Mouse (Mus musculus) hindbrain, embryonic 14.5 days (tissue): ENCODE results near the gene Cab39. TPM values are rescaled to one million over a fixed set of nuclear protein-coding genes. Genes with fewer than 3 reads are reported as not detected.

Source experiments
- ATAC-seq: fragments of 200-750 bp; cut with Nextera tagmentation; 2 replicates; pipeline ENCODE4 v1.8.0; 2017; ENCODE audit warnings: moderate number of reproducible peaks, mild to moderate bottlenecking, moderate TSS enrichment, moderate library complexity; ENCODE audit not compliant: low FRiP score
- DNase-seq: peaks from one replicate; pipeline ENCODE4 v3.0.0-alpha.2; 2015; ENCODE audit warnings: low spot score
- H3K27ac ChIP-seq: fragments of 300-500 bp; sonication (generic); 2 replicates; pipeline ENCODE4 v1.5.1; 2014; ENCODE audit warnings: mild to moderate bottlenecking, moderate library complexity
- H3K27me3 ChIP-seq: fragments of 300-500 bp; sonication (generic); 2 replicates; pipeline ENCODE4 v1.6.1; 2014; ENCODE audit warnings: mild to moderate bottlenecking, low read length, mixed read lengths; ENCODE audit not compliant: control insufficient read depth, insufficient read depth
- H3K36me3 ChIP-seq: fragments of 300-500 bp; sonication (generic); replicated peaks from 2 replicates; pipeline ENCODE4 v1.6.1; 2014; ENCODE audit not compliant: control insufficient read depth, insufficient read depth
- H3K4me1 ChIP-seq: fragments of 300-500 bp; sonication (generic); replicated peaks from 2 replicates; pipeline ENCODE4 v1.6.1; 2014; ENCODE audit warnings: antibody characterized with exemption, low read length, mixed read lengths; ENCODE audit not compliant: control insufficient read depth, insufficient read depth
- H3K4me2 ChIP-seq: fragments of 300-500 bp; sonication (generic); replicated peaks from 2 replicates; pipeline ENCODE4 v1.6.1; 2014; ENCODE audit warnings: mild to moderate bottlenecking, moderate library complexity
- H3K4me3 ChIP-seq: fragments of 300-500 bp; sonication (generic); replicated peaks from 2 replicates; pipeline ENCODE4 v1.5.1; 2014; ENCODE audit warnings: mild to moderate bottlenecking, low read length
- H3K9ac ChIP-seq: fragments of 300-500 bp; sonication (generic); 2 replicates; pipeline ENCODE4 v1.6.1; 2014
- H3K9me3 ChIP-seq: fragments of 300-500 bp; sonication (generic); 2 replicates; pipeline ENCODE4 v1.6.1; 2016; ENCODE audit warnings: low read length; ENCODE audit not compliant: control insufficient read depth
- WGBS: fragments of 180-500 bp; shearing (Covaris S2); extraction: QIAGEN DNeasy Blood & Tissue Kit; methylation state at CpG from one replicate; pipeline ENCODE4 v1.1.7; 2014; 5-methylcytosine and 5-hydroxymethylcytosine counted together
- polyA plus RNA-seq: library from polyadenylated mRNA; unstranded; fragments of >200 nt; fragmentation: Nextera tagmentation; extraction: Ambion mirVana; gene quantifications from 2 replicates; pipeline ENCODE4 v1.2.1, GENCODE M21; 2014

The Cab39 gene
- polyA plus RNA-seq, 1 experiment from 2014 or later: 77.8 TPM

- no peak for DNase-seq
- H3K9ac ChIP-seq: no peak overlapping the region
Measured at GRCm38 (mm10) chr1:85829016-85829415, 35.8 kb downstream of the Cab39 start.

GRCm38 (mm10) chr1:85838056-85838455, 44.8 kb downstream of the Cab39 start:
- DNase-seq: no peak
- H3K27me3 ChIP-seq: no peaks in the 10 kb centered on the region
- 76% methylated on average over 4 of the region's 4 CpGs for WGBS
- H3K27ac ChIP-seq: no peak overlapping the region
- H3K36me3 ChIP-seq: peaks cover 29% of the 10 kb centered on the region
- no peak overlapping the region for H3K4me3 ChIP-seq
- no peaks in the 10 kb centered on the region for H3K9me3 ChIP-seq
- ATAC-seq: no peak
- no peak overlapping the region for H3K4me2 ChIP-seq
- H3K4me1 ChIP-seq: no peaks in the 10 kb centered on the region
- no peak overlapping the region for H3K9ac ChIP-seq

More at GRCm38 (mm10) chr1:85829016-85829415, 35.8 kb downstream of the Cab39 start:
- no peak for ATAC-seq
- 97% methylated on average over 1 of the region's 1 CpGs for WGBS
- no peak overlapping the region for H3K27ac ChIP-seq
- no peaks in the 10 kb centered on the region for H3K27me3 ChIP-seq
- no peaks in the 10 kb centered on the region for H3K9me3 ChIP-seq
- H3K4me1 ChIP-seq: no peaks in the 10 kb centered on the region
- peaks cover 18% of the 10 kb centered on the region for H3K36me3 ChIP-seq
- H3K4me3 ChIP-seq: no peak overlapping the region
- no peak overlapping the region for H3K4me2 ChIP-seq

GRCm38 (mm10) chr1:85839356-85839755, 46.1 kb downstream of the Cab39 start:
- DNase-seq (no peak), ATAC-seq (no peak)
- H3K4me3 ChIP-seq: no peak overlapping the region

GRCm38 (mm10) chr1:85839790-85840189, 46.5 kb downstream of the Cab39 start:
- ATAC-seq (no peak), DNase-seq (no peak)
- H3K4me2 ChIP-seq: no peak overlapping the region
- no peaks in the 10 kb centered on the region for H3K9me3 ChIP-seq
- H3K9ac ChIP-seq: no peak overlapping the region
- no peak overlapping the region for H3K27ac ChIP-seq
- no peaks in the 10 kb centered on the region for H3K27me3 ChIP-seq
- H3K36me3 ChIP-seq: peaks cover 40% of the 10 kb centered on the region
- no peak overlapping the region for H3K4me3 ChIP-seq
- no peaks in the 10 kb centered on the region for H3K4me1 ChIP-seq
- 94% methylated on average over 1 of the region's 1 CpGs for WGBS

More at GRCm38 (mm10) chr1:85839356-85839755, 46.1 kb downstream of the Cab39 start:
- H3K4me2 ChIP-seq: no peak overlapping the region
- H3K27ac ChIP-seq: no peak overlapping the region
- no peak overlapping the region for H3K9ac ChIP-seq
- H3K36me3 ChIP-seq: peaks cover 40% of the 10 kb centered on the region
- WGBS: 87% methylated on average over 3 of the region's 3 CpGs
- H3K4me1 ChIP-seq: no peaks in the 10 kb centered on the region
- no peaks in the 10 kb centered on the region for H3K9me3 ChIP-seq
- no peaks in the 10 kb centered on the region for H3K27me3 ChIP-seq

- Histone ChIP-seq H3K4me3 (no peak overlapping the region), H3K27me3 (no peaks in the 10 kb centered on the region), H3K36me3 (peaks cover 43% of the 10 kb centered on the region), H3K4me2 (no peak overlapping the region), H3K9me3 (no peaks in the 10 kb centered on the region), H3K27ac (no peak overlapping the region), H3K4me1 (no peaks in the 10 kb centered on the region), H3K9ac (no peak overlapping the region)
- DNase-seq (no peak), ATAC-seq (no peak)
- WGBS: 89% methylated on average over 4 of the region's 4 CpGs
Measured at GRCm38 (mm10) chr1:85840421-85840820, 47.2 kb downstream of the Cab39 start.

GRCm38 (mm10) chr1:85842251-85842650, 49.0 kb downstream of the Cab39 start:
- Histone ChIP-seq H3K27ac (no peak overlapping the region), H3K9me3 (no peaks in the 10 kb centered on the region), H3K36me3 (peaks cover 44% of the 10 kb centered on the region), H3K4me2 (no peak overlapping the region), H3K4me3 (no peak overlapping the region), H3K9ac (no peak overlapping the region), H3K27me3 (no peaks in the 10 kb centered on the region), H3K4me1 (no peaks in the 10 kb centered on the region)
- no peak for ATAC-seq
- peak; percentile 64 for DNase-seq

- WGBS: 91% methylated on average over 4 of the region's 4 CpGs
- H3K27ac ChIP-seq: no peak overlapping the region
Measured at GRCm38 (mm10) chr1:85843291-85843863, 50.1 kb downstream of the Cab39 start.

GRCm38 (mm10) chr1:85844981-85845380, 51.7 kb downstream of the Cab39 start:
- WGBS: 83% methylated on average over 6 of the region's 6 CpGs
- Histone ChIP-seq H3K27me3 (no peaks in the 10 kb centered on the region), H3K9me3 (no peaks in the 10 kb centered on the region), H3K4me3 (no peak overlapping the region), H3K36me3 (peaks cover 58% of the 10 kb centered on the region), H3K27ac (no peak overlapping the region), H3K4me1 (no peaks in the 10 kb centered on the region), H3K9ac (no peak overlapping the region), H3K4me2 (no peak overlapping the region)
- DNase-seq: no peak
- ATAC-seq: no peak

More at GRCm38 (mm10) chr1:85843291-85843863, 50.1 kb downstream of the Cab39 start:
- no peak for ATAC-seq
- DNase-seq: no peak
- H3K4me3 ChIP-seq: no peak overlapping the region
- no peaks in the 10 kb centered on the region for H3K4me1 ChIP-seq
- no peaks in the 10 kb centered on the region for H3K27me3 ChIP-seq
- H3K36me3 ChIP-seq: peaks cover 47% of the 10 kb centered on the region
- H3K4me2 ChIP-seq: no peak overlapping the region
- H3K9me3 ChIP-seq: no peaks in the 10 kb centered on the region
- H3K9ac ChIP-seq: no peak overlapping the region

- H3K4me3 ChIP-seq: no peak overlapping the region
- no peaks in the 10 kb centered on the region for H3K27me3 ChIP-seq
- H3K9me3 ChIP-seq: no peaks in the 10 kb centered on the region
- H3K4me2 ChIP-seq: no peak overlapping the region
- no peak for DNase-seq
- 64% methylated on average over 3 of the region's 3 CpGs for WGBS
- no peak for ATAC-seq
- H3K9ac ChIP-seq: no peak overlapping the region
- no peaks in the 10 kb centered on the region for H3K4me1 ChIP-seq
- no peak overlapping the region for H3K27ac ChIP-seq
- H3K36me3 ChIP-seq: peaks cover 63% of the 10 kb centered on the region
Measured at GRCm38 (mm10) chr1:85845476-85845875, 52.2 kb downstream of the Cab39 start.

- H3K9ac ChIP-seq: no peak overlapping the region
- WGBS: 89% methylated on average over 14 of the region's 14 CpGs
- H3K4me1 ChIP-seq: no peaks in the 10 kb centered on the region
- H3K9me3 ChIP-seq: no peaks in the 10 kb centered on the region
- no peak for DNase-seq
- no peak overlapping the region for H3K4me2 ChIP-seq
- H3K27me3 ChIP-seq: no peaks in the 10 kb centered on the region
- no peak overlapping the region for H3K4me3 ChIP-seq
- H3K27ac ChIP-seq: no peak overlapping the region
- peaks cover 62% of the 10 kb centered on the region for H3K36me3 ChIP-seq
- no peak for ATAC-seq
Measured at GRCm38 (mm10) chr1:85849016-85849415, 55.8 kb downstream of the Cab39 start.
